Mouse (Mus musculus) MEL (cell line): ENCODE measurements around the gene B3galt5.

Experiments
- CHD2 ChIP-seq: IDR thresholded peaks from 2 replicates; pipeline ENCODE4 v1.6.1; 2011; ENCODE audit warnings: low read length, improper control_type of control experiment
- CTCF ChIP-seq, 3 experiments: IDR thresholded peaks in 2 of 3; conservative IDR thresholded peaks in 1 of 3; 2 replicates each; pipeline ENCODE4 v1.5.1; 2011 to 2012; ENCODE audit warnings: low read length in 3 of 3, low read depth in 2 of 3, mild to moderate bottlenecking in 2 of 3, improper control_type of control experiment in 1 of 3, inconsistent platforms in 1 of 3, mixed read lengths in 1 of 3, moderate library complexity in 1 of 3; ENCODE audit not compliant: control insufficient read depth in 1 of 3, insufficient read depth in 1 of 3, poor library complexity in 1 of 3, severe bottlenecking in 1 of 3
- ELF1 ChIP-seq: IDR thresholded peaks from 2 replicates; pipeline ENCODE4 v1.6.1; 2014; ENCODE audit warnings: low read depth, mild to moderate bottlenecking, inconsistent platforms, low read length, improper control_type of control experiment, moderate library complexity
- MAX ChIP-seq: IDR thresholded peaks from 2 replicates; pipeline ENCODE4 v1.6.1; 2011; ENCODE audit warnings: low read length, improper control_type of control experiment
- NRF1 ChIP-seq: IDR thresholded peaks from 2 replicates; pipeline ENCODE4 v1.6.1; 2014; ENCODE audit warnings: low read depth, mild to moderate bottlenecking, inconsistent platforms, low read length, improper control_type of control experiment, moderate library complexity; ENCODE audit not compliant: poor library complexity, insufficient read depth, severe bottlenecking
- POLR2A ChIP-seq, 2 experiments: IDR thresholded peaks; 2 replicates each; pipeline ENCODE4 v1.6.1; 2011 to 2012; ENCODE audit warnings: low read length in 2 of 2, mild to moderate bottlenecking in 2 of 2, control low read depth in 1 of 2, improper control_type of control experiment in 1 of 2, low read depth in 1 of 2, moderate library complexity in 1 of 2; ENCODE audit not compliant: control insufficient read depth in 1 of 2, insufficient read depth in 1 of 2, poor library complexity in 1 of 2
- TAL1 ChIP-seq: IDR thresholded peaks from 2 replicates; pipeline ENCODE4 v1.6.1; 2012; ENCODE audit warnings: mild to moderate bottlenecking, inconsistent platforms, low read length, moderate library complexity, mixed read lengths
- TCF12 ChIP-seq: IDR thresholded peaks from 2 replicates; pipeline ENCODE4 v1.6.1; 2014; ENCODE audit warnings: low read depth, mild to moderate bottlenecking, inconsistent platforms, low read length, improper control_type of control experiment, moderate library complexity
- USF2 ChIP-seq, 2 experiments: IDR thresholded peaks; 2 replicates each; pipeline ENCODE4 v1.6.1; 2011 to 2012; ENCODE audit warnings: improper control_type of control experiment in 2 of 2, low read length in 2 of 2, borderline replicate concordance in 1 of 2, inconsistent platforms in 1 of 2, low read depth in 1 of 2, mild to moderate bottlenecking in 1 of 2; ENCODE audit not compliant: insufficient read depth in 1 of 2
- ZC3H11A ChIP-seq: IDR thresholded peaks from 2 replicates; pipeline ENCODE4 v1.6.1; 2012; ENCODE audit warnings: low read depth, mild to moderate bottlenecking, inconsistent platforms, low read length, improper control_type of control experiment

DNA sequence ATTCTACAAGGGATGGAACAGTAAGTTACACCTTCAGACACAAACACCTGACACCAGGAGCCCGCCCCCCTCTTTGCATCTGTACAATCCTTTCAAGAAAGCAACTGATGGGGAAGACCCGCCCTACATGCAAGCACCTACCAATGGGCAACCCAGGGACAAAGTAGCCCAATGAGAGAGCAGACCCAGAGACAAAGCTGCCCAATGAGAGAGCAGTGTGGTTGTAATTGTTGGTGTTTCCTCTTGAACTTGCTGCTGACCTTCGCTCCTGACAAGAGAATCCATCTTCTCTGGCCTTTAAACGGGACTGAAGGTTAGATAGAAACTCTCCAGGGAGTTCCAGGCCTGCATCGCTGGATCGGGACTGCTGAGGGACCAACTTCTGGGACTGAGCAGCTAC, 118.4 kb downstream of the B3galt5 start:
- no peak for TF ChIP-seq ELF1
- no peak for TF ChIP-seq MAX
- no peak for TF ChIP-seq ZC3H11A
- no peak for TF ChIP-seq CTCF (IDR thresholded peaks at IDR 0.05 in 2 of 3, conservative IDR thresholded peaks at IDR 0.05 in 1 of 3; ENCODE audit: control insufficient read depth in 1 of 3, insufficient read depth in 1 of 3, low read depth in 2 of 3, low read length in 3 of 3, poor library complexity in 1 of 3, severe bottlenecking in 1 of 3)
- TF ChIP-seq POLR2A (IDR thresholded peaks at IDR 0.05; ENCODE audit: control insufficient read depth in 1 of 2, insufficient read depth in 1 of 2, low read depth in 1 of 2, low read length in 2 of 2, poor library complexity in 1 of 2), result no peak
- no peak for TF ChIP-seq TAL1
- TF ChIP-seq USF2 (IDR thresholded peaks at IDR 0.05; ENCODE audit: borderline replicate concordance in 1 of 2, insufficient read depth in 1 of 2, low read depth in 1 of 2, low read length in 2 of 2), result no peak
- no peak for TF ChIP-seq CHD2
- no peak for TF ChIP-seq NRF1
- TF ChIP-seq TCF12, result no peak
